ENCODE assay signal across 16 mouse cellular contexts in the genomic region with DNA sequence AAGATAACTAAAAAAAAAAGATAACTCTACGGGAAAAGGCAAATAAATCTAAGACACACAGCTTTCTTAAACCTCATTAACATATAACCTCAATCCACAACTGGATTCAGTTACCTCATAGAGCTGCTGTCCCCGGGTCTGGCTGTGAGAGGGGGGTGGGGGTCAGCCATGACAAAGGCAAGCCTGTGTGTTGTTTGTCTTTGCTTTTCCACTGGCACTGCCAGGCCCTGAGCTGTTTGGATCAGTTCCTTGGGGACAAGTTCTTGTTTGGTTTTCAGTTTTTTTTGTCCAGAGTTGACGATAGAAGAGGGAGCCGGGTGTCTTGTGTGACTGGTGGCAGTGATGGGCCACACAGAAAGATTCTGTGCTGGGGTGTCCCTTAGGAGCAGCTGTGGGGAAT. TPM values are rescaled to one million over a fixed set of nuclear protein-coding genes. Genes with fewer than 3 reads are reported as not detected.
A peak's percentile ranks its signal among the peaks of the same experiment; 100 is the strongest.
DNase-seq lines count a peak whose midpoint lies in the region; ATAC-seq and TF ChIP-seq lines count a peak whose summit lies in the region.
"Had no signal": no experiment of that assay in that cellular context is flagged by ENCODE, and none has a peak within 500 bp of the region (broad histone marks: within the 10 kb centered on the region; RNA-seq: fewer than 3 reads in every experiment).

No protein-coding gene starts in this region.

- H3K27ac ChIP-seq in left cerebral cortex, adult 2 months = peak overlapping the region; percentile 82
- no peak overlapping the region for H3K27ac ChIP-seq in kidney, embryonic 15.5 days
- H3K27ac ChIP-seq: embryonic facial prominence, embryonic 15.5 days; heart, embryonic 10.5 days; hindbrain, embryonic 12.5 days; limb, embryonic 10.5 days had no signal

- DNase-seq in embryo, embryonic 10.5 days (ENCODE audit: low spot score) = peak; percentile 45
- DNase-seq in embryo, embryonic 9.5 days (ENCODE audit: extremely low spot score) = no peak
- DNase-seq in left cerebral cortex, adult 2 months (ENCODE audit: extremely low spot score in 1 of 2, low spot score in 2 of 2) = peak in 1 of 2 experiments; percentile 49
- DNase-seq in left cerebral cortex, postnatal 36 days (ENCODE audit: low spot score in 2 of 2) = no peak
- DNase-seq in thymus, postnatal 4 days = peak; percentile 29
- no peak for DNase-seq in thymus, adult 18-20 months
- DNase-seq in gastrocnemius, adult 8-10 months (ENCODE audit: low spot score in 2 of 2) = no peak
- DNase-seq: B cell, adult 2 months; lung, adult 2 months had no signal

- TF ChIP-seq CTCF in left cerebral cortex, adult 2 months (IDR thresholded peaks at IDR 0.05) = no peak

- no peaks in the 10 kb centered on the region for H3K27me3 ChIP-seq in kidney, embryonic 15.5 days
- H3K27me3 ChIP-seq: embryonic facial prominence, embryonic 15.5 days; hindbrain, embryonic 12.5 days had no signal

- no peak overlapping the region for H3K4me3 ChIP-seq in left cerebral cortex, adult 2 months
- no peak overlapping the region for H3K4me3 ChIP-seq in kidney, embryonic 15.5 days (replicated peaks)
- H3K4me3 ChIP-seq: embryonic facial prominence, embryonic 15.5 days; heart, embryonic 10.5 days; hindbrain, embryonic 12.5 days; limb, embryonic 10.5 days had no signal

- no peak overlapping the region for H3K9ac ChIP-seq in kidney, embryonic 15.5 days
- H3K9ac ChIP-seq: embryonic facial prominence, embryonic 15.5 days; hindbrain, embryonic 12.5 days had no signal

- no peaks in the 10 kb centered on the region for H3K9me3 ChIP-seq in kidney, embryonic 15.5 days (replicated peaks)
- H3K9me3 ChIP-seq: embryonic facial prominence, embryonic 15.5 days; heart, embryonic 10.5 days; hindbrain, embryonic 12.5 days; limb, embryonic 10.5 days had no signal

- ATAC-seq in kidney, embryonic 15.5 days (replicated peaks; ENCODE audit: low FRiP score) = no peak

- intact Hi-C loops in left cerebral cortex, adult 2 months (cut with DNase I) = no loop called here
- intact Hi-C loops in left cerebral cortex, postnatal 36 days (cut with DNase I) = loop anchor here (5.0 kb wide), 1 partner anchor 69 kb away; no protein-coding TSS in a partner anchor

- no peaks in the 10 kb centered on the region for H3K36me3 ChIP-seq in kidney, embryonic 15.5 days
- H3K36me3 ChIP-seq: embryonic facial prominence, embryonic 15.5 days; heart, embryonic 10.5 days; hindbrain, embryonic 12.5 days; limb, embryonic 10.5 days had no signal

- H3K4me2 ChIP-seq in kidney, embryonic 15.5 days = no peak overlapping the region
- H3K4me2 ChIP-seq: embryonic facial prominence, embryonic 15.5 days; hindbrain, embryonic 12.5 days had no signal

- 16% methylated on average over 4 of the region's 4 CpGs for WGBS in kidney, embryonic 15.5 days

- peaks cover 9% of the 10 kb centered on the region for H3K4me1 ChIP-seq in kidney, embryonic 15.5 days
- H3K4me1 ChIP-seq: heart, embryonic 10.5 days had no signal

RNA-seq across cellular contexts. Expression of a gene that starts 53.7 kb away (rescaled TPM):
- total RNA-seq in left cerebral cortex, adult 2 months (2021) = not detected
- not detected for total RNA-seq in left cerebral cortex, postnatal 36 days (2021)
- not detected for total RNA-seq in gastrocnemius, adult 8-10 months (2022)
- not detected in 2 replicates for polyA plus RNA-seq in kidney, embryonic 15.5 days (2015; fragmentation: Nextera tagmentation; extraction: Ambion mirVana)
- total RNA-seq: adrenal gland, adult 18-20 months had no signal
- polyA plus RNA-seq: embryonic facial prominence, embryonic 15.5 days; heart, embryonic 10.5 days; hindbrain, embryonic 12.5 days; kidney, embryonic 16.5 days; limb, embryonic 10.5 days; lung, adult 2 months had no signal

Comparison
In these comparisons a context has a peak if more than half of its experiments do, and no peak if none do; other contexts are left out.
1. DNase-seq: peak in embryo, embryonic 10.5 days (single experiment) and thymus, postnatal 4 days (single experiment); none in embryo, embryonic 9.5 days (single experiment), left cerebral cortex, postnatal 36 days (0 of 2), thymus, adult 18-20 months (0 of 2) and gastrocnemius, adult 8-10 months (0 of 2).